Mouse (Mus musculus) spleen, adult 2 months (tissue): Measurements from ENCODE around the gene Pim1.

Source experiments
- CTCF ChIP-seq: fragments of 200-500 bp; IDR thresholded peaks from 2 replicates; pipeline ENCODE4 v1.5.1; 2011; ENCODE audit warnings: mild to moderate bottlenecking, inconsistent platforms; ENCODE audit not compliant: insufficient read depth, insufficient read length, insufficient replicate concordance; ENCODE audit errors: extremely low read depth
- POLR2A ChIP-seq: fragments of 200-500 bp; IDR thresholded peaks from 2 replicates; pipeline ENCODE4 v1.6.1; 2011; ENCODE audit warnings: low read depth, low read length, inconsistent platforms

DNA sequence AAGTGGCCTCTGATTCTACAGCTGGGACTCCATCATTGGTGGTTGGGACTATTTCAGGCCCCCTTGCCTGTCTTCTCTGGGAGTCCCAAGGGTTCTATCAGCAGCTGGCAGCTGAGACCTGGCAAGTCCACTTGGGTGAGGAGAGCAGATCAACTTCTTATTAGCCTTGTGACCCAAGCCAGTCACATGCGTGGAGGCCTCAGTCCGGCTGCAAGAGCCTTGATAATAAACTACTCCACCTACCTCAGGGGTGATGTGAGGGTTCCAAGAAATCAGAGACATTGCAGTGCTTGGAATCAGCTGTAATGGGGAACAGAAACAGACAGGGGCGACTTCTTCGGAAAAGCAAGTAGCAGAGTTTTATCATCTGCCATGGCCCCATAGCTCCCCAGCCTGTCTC, 46.8 kb upstream of the Pim1 start:
- TF ChIP-seq CTCF: no peak
- no peak for TF ChIP-seq POLR2A
